Mouse (Mus musculus) liver, embryonic 14.5 days (tissue): ENCODE data around the gene Naa40.

ENCODE experiments used
- CTCF ChIP-seq: IDR thresholded peaks from 2 replicates; pipeline ENCODE4 v1.5.1; 2016; ENCODE audit warnings: antibody characterized with exemption, low read depth, control low read depth
- EP300 ChIP-seq: IDR thresholded peaks from 2 replicates; pipeline ENCODE4 v1.6.1; 2016; ENCODE audit warnings: antibody characterized with exemption, low read depth

- TF ChIP-seq CTCF (no peak), EP300 (no peak)
Measured at GRCm38 (mm10) chr19:7205326-7205725, 35.7 kb downstream of the Naa40 start.
